Mouse (Mus musculus) lung, adult 2 months (tissue): ENCODE data around the gene Nsdhl.

Experiments
- CTCF ChIP-seq: fragments of 200-500 bp; IDR thresholded peaks from 2 replicates; pipeline ENCODE4 v1.5.1; 2011; ENCODE audit warnings: mild to moderate bottlenecking, low read length, control low read depth; ENCODE audit not compliant: insufficient read depth
- POLR2A ChIP-seq: fragments of 200-500 bp; IDR thresholded peaks from 2 replicates; pipeline ENCODE4 v1.6.1; 2011; ENCODE audit warnings: low read depth, mild to moderate bottlenecking, control low read depth, low read length, borderline replicate concordance; ENCODE audit errors: extremely low read depth

DNA sequence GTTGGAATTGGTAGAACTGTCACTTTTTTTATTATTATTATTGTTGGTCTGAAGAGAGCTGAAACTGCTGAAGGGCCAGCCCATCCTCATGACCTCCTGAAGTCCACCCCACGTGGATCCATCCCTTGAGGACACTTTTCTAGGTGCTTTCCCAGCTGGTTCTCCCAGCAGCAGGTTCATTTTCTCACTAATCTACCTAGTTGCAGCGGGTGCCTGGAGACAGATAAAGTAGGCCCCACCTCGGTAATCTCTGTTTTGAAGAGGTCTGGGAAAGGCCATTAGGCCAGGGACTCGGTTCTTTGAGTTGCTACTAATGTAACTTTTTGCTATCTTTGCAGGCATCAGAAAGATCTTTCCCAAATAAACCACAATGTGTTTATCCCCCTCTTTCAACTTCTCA is 87.3 kb downstream of the Nsdhl start:
- TF ChIP-seq CTCF = no peak
- no peak for TF ChIP-seq POLR2A
